Mouse (Mus musculus) left cerebral cortex, postnatal 14 days (tissue): ENCODE data around the gene Cdc42bpa. TPM values are rescaled to one million over a fixed set of nuclear protein-coding genes. Genes with fewer than 3 reads are reported as not detected.
A peak's percentile ranks its signal among the peaks of the same experiment; 100 is the strongest.

ENCODE experiments used
- DNase-seq, 2 experiments: peaks; one replicate each; pipeline ENCODE4 v3.0.0; 2021 to 2022; ENCODE audit warnings: low spot score in 2 of 2, mixed read lengths in 1 of 2
- intact Hi-C: fragments of 180-260 bp; cut with DNase I; formaldehyde crosslinking; loops from one replicate; pipeline ENCODE4 v1.15.1; 2025
- total RNA-seq, 2 experiments: library from RNA; stranded (reverse); gene quantifications; 2 replicates each; pipeline ENCODE4 v1.2.3; 2021

Gene Cdc42bpa
- total RNA-seq, 2 experiments from 2014 or later, result 211 to 234 TPM

GRCm38 (mm10) chr1:180179100-180179499 lies 218.8 kb downstream of the Cdc42bpa start:
- DNase-seq, result no peak
- intact Hi-C loops, result loop anchor here (10.0 kb wide), 1 partner anchor 246 kb away; no protein-coding TSS in a partner anchor

DNA sequence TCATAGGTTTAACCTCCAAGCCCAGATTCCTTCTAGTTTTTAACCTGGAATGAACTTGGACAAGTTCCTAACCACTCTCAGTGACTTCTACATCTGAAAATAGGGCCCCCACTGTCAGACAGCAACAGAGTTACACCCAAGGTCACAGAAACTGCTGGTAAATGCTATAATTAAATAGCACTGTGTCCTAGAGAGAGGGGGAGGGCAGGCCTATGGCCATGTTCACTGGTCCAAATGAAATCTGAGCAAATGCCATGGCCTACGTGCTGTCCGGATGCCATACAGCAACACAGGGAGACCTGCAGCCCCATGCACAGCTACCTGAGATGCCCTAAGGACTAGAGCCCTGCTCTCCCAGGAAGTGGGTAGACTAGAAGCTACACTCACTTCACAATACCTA lies 219.6 kb downstream of the Cdc42bpa start:
- intact Hi-C loops, result loop anchor here (10.0 kb wide), 1 partner anchor 245 kb away; no protein-coding TSS in a partner anchor
- DNase-seq, result no peak

- no peak for DNase-seq
- intact Hi-C loops, result no loop called here
Measured at GRCm38 (mm10) chr1:180181304-180181965, 221.2 kb downstream of the Cdc42bpa start.

GRCm38 (mm10) chr1:180181966-180182319 lies 221.7 kb downstream of the Cdc42bpa start:
- intact Hi-C loops, result no loop called here
- DNase-seq, result no peak

GRCm38 (mm10) chr1:180182731-180183130 lies 222.5 kb downstream of the Cdc42bpa start:
- intact Hi-C loops, result no loop called here
- DNase-seq, result no peak

DNA sequence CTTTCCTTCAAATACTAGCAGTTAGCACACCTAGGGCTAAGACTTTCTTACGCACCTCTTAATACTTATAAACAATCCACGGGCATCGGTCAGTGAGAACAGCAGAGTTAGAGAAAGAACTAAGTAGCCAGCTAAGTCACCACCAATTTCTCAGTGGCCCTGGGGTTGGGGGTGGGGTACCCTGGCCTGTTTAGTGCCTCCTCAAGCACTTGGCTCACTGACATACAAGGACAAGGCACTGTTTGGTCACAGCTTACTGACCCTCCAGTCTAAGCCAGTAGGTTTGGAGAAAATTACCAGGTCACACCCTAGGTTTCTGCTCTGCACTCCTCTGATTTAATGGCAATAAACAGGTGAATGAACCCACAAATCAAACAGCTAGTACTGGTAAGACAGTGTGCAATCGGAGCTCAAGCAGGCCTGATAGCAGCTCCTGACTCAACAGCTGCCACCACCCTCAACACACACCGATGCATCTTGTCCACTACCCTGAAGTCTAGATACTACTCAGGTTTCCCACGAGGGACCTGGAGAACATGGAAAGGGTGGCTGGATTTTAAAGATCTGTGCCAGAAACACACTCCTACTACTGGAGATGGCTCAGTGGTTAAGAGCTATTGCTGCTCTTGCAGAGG lies 223.4 kb downstream of the Cdc42bpa start:
- intact Hi-C loops, result no loop called here
- no peak for DNase-seq

GRCm38 (mm10) chr1:180184768-180185167 lies 224.5 kb downstream of the Cdc42bpa start:
- intact Hi-C loops, result no loop called here
- DNase-seq, result no peak

- intact Hi-C loops, result no loop called here
- peak in 1 of 2 experiments; percentile 59 for DNase-seq
Measured at GRCm38 (mm10) chr1:180185877-180186276, 225.6 kb downstream of the Cdc42bpa start.

DNA sequence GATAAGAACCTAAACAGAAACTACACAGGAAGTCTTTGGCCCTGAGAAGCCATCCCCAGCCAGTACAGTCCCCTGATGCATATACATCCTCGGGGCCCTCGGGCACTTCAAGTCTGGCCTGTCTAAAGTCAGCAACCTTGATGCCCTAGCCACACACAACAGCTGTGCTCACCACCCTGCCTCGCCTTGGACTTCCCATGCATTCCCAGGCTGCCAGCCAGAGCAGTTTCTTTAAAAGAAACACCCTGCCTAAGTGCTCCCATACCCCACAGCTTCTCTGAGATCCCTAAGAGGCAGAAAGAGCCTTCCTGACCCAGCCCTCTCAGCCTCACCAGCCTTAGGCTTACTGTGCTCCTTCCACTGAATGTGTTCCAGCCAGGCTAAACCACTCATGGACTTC lies 226.1 kb downstream of the Cdc42bpa start:
- no peak for DNase-seq
- intact Hi-C loops, result no loop called here

GRCm38 (mm10) chr1:180188951-180189350 lies 228.7 kb downstream of the Cdc42bpa start:
- no peak for DNase-seq

DNA sequence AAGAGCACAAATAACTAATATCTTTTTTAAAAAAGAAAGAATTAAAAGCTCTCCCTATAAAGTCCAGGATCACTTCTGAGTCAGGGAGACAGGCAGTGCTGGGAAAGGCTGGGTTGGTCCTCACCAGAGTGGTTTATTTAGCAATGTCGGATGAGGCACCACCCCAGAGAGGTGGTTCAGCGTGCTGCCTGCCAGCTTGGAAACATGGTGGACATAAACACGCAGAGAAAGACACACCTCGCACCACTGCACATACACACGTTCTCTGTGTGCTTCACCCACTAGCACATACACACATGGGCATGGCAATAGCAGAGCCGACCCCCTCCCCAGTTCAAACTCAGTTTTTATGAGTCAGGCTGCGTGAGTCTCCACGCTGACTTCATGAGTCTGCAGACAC lies 230.8 kb downstream of the Cdc42bpa start:
- DNase-seq, result no peak
- intact Hi-C loops, result no loop called here

More at GRCm38 (mm10) chr1:180188951-180189350, 228.7 kb downstream of the Cdc42bpa start:
- intact Hi-C loops, result no loop called here

GRCm38 (mm10) chr1:180191651-180192220 lies 231.5 kb downstream of the Cdc42bpa start:
- intact Hi-C loops, result no loop called here
- no peak for DNase-seq

DNA sequence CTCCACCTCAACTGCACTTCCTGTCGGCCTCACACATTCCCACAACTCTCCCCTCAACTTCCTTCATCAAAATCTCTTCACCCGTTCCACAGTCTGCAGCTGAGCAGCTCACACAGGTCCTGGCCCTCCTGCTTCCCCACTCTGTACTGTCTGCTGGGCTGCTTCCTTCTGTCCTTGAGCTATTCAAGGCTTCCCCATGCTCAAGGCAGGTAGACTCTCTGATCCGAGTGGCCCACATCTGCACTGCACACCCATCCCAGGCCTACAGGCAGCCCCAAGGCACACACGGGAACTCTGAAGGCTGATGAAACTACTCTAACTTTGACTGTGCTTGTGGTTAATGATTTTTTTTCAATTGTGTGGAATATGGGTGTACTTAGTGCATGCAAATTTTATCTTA lies 232.6 kb downstream of the Cdc42bpa start:
- intact Hi-C loops, result no loop called here
- DNase-seq, result no peak

DNA sequence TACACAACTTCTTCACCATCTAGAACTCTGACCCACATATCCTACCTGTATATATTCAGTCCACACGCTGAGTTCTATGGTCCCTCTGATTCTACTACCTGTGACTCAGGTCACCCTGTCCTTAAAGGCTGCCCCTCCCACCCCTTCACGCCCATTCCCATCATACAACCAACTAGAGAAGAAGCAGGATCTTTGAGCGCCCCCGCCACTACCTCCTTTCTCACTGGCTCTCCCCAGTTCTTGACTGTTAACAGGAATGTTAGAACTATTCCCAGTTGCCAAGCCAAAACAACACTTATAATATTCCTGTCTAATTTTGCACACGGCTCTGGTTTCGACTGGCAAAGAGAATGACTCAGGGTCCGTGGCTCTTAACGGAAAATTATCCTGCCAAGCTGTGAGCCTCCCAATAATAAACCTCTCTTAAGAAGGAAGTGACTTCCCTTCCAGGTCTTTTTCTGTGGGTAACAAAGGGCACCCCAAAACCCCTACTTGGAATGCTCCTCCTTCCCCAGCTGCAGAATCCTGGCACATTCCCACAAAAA lies 233.2 kb downstream of the Cdc42bpa start:
- intact Hi-C loops, result no loop called here
- DNase-seq, result no peak

GRCm38 (mm10) chr1:180194048-180194447 lies 233.8 kb downstream of the Cdc42bpa start:
- intact Hi-C loops, result no loop called here
- no peak for DNase-seq

- peak in 1 of 2 experiments; percentile 26 for DNase-seq
- intact Hi-C loops, result no loop called here
Measured at GRCm38 (mm10) chr1:180194781-180195471, 234.7 kb downstream of the Cdc42bpa start.

DNA sequence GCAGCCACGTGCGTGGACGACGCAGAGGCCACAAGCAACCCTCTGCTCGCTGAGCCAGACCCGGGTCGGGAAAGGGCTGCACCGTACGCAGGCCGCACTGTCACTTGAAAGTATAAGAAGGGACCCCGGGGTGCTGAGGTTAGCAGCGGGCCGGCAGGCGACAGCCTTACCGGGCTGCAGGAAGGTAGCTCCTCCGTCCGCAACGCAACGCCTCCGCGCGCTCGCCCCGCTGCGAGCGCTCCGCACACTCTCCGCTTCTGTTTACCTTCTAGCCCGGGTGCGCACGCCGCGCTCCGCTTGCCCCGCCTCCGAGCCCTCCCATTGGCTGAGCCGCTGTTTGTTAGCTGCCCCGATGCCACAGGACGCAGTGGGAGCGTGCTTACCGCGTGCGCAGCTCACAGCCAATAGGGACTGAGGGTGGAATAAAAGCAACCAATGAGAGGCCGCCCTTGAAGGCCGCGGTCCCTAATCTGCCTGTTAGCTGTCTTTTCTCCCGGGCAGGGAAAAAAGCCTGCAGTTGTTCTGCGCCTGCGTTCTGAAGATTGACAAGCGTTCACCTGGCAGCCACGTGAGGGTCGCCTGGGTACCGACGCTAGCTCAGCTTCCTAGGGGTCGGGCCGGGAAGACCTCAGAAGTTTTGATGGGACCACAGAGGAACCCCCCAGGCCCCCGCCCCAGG lies 235.6 kb downstream of the Cdc42bpa start:
- intact Hi-C loops, result no loop called here
- peak; percentile 98 to 99 for DNase-seq

DNA sequence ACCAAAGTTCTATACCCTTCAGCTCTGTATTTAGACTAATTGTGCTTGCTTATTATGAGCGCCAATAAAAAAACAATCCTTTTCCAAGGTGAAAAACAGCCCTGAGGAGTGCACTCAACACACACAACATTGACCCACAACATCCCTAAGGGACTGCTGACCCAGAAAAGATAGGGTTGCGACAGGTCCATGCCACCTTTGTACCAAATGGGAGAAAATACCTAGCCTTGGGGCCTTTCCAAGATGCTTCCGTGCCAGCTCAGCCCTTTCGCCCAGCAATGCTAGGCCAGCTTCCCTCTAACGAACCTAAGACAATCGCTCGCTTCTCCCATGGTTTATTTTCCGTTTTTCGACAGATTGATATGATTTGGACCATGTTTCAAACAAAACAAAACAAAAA lies 236.2 kb downstream of the Cdc42bpa start:
- intact Hi-C loops, result no loop called here

GRCm38 (mm10) chr1:180197956-180198355 lies 237.7 kb downstream of the Cdc42bpa start:
- intact Hi-C loops, result no loop called here
- no peak for DNase-seq

More for the DNA sequence above, 236.2 kb downstream of the Cdc42bpa start:
- DNase-seq, result no peak
